Mouse (Mus musculus) retina, postnatal 1 day (tissue): ENCODE data around the gene Tmc8.
A peak's percentile ranks its signal among the peaks of the same experiment; 100 is the strongest.
"Not testable (repeated sequence)": the region's sequence is repeated elsewhere in the genome, so short reads cannot be mapped to it uniquely, and the experiment has no call there.

Source experiments
- DNase-seq: peaks from one replicate; pipeline ENCODE4 v3.0.0-alpha.2; 2012

Tmc8 gene

DNA sequence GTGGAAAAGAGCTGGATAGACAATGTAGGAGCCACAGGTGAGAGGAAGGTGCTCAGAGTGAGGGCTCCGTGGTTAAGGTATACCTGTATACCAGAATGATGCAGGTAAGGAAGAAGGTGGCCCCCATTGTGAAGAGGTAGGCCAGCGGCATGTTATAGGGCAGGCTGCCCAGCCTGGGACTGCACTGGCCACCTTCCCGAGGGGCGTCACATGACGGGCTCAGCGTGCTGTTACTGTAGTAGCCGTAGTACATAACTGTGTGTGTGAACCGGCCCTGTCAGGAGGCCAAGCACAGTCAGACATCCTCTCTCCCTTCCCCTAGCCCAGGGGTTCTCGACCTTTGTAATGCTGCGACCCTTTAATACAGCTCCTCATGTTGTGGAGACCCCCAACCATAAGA lies 7.0 kb upstream of the Tmc8 start:
- DNase-seq = no peak

DNA sequence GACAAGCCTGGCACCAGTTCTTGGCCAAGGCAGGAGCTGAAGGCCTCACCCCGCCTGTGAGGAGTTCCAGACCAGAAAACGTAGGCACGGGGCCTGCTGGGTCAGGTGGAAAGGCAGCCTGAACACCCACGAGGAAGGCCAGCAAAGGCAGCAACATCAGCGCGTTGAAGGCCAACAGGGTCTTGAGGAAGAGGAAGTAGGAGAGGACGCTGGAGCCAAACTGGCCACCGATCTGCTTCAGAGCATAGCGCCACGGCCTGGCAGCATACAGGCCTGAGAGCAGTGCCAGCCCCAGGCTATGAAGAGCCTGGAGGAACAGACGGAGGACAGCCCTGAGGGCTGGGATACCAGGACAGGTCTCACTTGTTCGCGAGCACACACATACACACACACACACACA lies 6.3 kb upstream of the Tmc8 start:
- DNase-seq = no peak

DNA sequence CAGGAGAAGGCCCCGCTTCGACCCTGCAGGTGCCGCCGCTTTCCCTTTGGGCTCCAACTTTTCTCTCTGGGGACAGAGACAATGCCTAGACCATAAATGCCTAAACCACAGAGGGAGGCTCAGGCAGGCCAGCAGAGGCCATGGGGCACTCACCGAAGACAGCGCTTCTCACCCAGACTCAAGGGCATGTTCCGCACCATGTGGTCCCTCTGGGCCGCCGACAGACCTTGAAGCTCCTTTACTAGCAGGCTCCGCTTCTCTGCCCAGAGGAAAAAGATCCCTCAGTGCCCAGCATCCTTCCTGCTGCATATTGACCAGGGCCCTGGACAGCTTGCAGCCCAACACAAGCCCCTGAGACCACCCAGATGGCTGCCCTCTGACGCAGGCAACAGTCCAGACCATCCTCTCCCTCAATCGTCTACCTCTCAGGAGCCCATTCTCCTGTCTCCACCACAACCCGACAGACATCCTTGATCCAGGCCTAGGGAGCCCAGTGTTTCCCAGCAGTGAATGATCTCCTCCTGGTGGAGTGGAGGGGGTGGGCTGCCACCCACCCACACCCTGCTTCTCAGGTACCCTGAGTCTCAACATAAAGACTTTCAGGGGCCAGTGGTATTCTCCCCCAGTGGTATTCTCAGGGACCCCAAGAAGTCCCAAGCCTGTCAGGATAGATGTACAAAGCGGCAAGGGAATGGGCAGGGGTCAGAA lies 5.6 kb upstream of the Tmc8 start:
- DNase-seq = no peak

DNA sequence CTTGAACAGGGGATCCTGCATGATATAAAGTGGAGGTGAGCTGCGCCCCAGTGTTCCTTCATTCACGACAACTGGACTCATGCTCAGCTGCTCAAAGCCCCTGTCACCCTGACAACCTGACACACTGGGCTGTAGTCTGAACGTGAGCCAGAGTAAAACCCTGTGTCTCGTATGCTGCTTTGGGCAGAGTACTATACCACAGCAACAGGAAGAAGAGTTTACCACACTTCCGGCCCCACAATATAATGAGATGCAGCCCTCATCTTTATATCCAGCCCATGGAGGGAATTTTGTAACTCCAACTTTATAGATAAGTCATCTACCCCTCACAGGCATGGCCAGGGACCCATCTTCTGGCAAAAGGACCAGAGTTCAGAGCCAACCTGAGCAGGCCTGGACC lies 4.8 kb upstream of the Tmc8 start:
- no peak for DNase-seq

DNA sequence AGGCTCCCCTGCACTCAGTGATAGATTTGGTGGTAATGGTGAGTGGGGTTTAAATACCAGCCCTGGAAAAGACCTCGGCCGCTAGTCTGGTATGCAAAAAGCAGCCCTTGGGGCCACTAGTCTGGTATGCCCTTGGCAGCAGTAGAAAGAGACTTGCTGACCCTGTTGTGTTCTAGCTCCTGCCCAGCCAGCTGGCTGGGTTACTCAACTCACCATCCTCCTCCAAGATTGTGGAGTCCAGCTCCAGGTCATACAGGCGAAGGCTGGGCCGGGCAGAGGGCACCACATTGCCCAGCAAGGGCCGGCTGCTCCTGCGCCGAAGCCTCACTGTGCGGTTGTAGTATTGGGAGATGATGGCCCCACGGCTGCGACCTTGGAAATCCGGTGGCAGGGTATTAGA lies 3.8 kb upstream of the Tmc8 start:
- DNase-seq = no peak

DNA sequence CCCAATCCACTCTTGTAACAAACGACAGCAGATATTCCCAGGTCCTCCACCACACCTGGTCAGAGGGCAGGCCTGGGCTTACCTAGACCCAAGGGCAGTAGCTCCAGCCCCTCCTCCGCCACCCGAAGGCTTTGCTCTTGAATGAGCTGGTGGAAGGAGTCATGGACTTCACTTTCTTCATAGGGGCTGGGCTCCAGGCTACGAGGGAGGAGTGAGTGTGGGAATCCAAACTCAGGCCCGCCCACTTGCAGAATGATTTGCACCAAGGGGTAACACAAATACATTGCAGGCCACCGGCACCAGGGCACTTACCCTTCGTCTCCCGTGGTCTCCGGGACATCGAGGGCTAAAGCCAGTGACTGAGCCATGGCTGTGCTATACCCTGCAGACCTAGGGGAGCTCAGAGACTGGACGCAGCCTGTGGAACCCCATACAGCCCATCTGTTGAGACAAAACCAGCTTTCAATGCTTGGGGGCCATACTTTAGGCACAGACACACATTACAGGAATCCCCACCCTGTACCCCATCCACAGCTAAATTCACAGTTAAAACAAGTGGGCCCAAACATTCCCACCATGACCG lies 2.9 kb upstream of the Tmc8 start:
- no peak for DNase-seq

DNA sequence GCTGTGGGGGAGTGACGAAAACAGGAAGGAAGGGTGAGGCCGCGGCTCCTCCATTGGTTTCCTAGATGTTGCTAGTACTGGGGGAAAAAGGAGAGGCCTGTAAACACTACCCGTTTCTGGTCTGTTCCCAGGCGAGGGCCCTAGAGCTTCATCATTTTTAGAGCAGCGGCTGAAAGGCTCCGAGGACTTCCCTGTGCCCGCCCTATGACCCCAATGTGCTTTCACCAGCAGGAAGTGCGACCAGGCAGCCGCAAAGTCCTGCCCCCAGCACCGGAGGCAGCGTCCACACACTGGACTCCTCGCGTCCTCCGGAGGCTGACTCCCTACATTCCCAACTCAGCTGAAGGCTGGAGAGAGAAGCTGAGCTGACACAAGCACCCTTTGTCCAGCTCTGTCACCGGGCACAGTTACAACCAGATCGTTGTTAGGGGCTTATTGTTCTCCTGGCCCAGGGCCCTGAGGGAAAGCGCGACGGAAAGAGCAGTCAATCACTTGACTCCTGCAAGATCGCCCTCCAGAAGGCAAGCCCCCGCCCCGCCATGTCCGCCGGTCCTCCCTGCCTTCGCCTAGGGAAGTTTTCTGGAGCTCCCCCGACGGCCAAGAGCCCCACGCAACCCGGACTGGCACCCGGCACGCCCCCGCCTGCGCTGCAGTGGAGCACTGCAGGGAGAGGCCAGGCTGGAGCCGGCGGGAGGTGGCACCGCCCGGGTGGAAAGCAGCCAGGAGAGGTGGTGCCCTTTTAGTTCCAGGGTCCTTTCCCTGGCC lies 2.3 kb upstream of the Tmc8 start:
- DNase-seq = peak; percentile 86

DNA sequence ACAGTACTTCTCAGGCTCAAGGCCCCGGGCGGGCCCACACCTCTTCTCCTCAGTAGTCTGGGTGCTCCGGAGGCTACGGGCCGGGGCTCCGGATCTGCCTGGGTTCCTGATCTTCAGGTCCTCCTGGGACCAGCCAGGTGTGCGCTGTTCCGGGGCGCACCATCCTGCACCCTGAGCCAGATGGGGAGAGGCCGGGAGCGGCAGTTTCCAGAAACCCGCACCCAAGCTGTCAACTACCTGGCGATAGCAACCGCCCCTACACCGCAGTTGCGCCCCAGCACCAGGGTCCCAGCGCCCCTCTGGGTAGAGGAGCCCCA lies 1.7 kb upstream of the Tmc8 start:
- DNase-seq = no peak

DNA sequence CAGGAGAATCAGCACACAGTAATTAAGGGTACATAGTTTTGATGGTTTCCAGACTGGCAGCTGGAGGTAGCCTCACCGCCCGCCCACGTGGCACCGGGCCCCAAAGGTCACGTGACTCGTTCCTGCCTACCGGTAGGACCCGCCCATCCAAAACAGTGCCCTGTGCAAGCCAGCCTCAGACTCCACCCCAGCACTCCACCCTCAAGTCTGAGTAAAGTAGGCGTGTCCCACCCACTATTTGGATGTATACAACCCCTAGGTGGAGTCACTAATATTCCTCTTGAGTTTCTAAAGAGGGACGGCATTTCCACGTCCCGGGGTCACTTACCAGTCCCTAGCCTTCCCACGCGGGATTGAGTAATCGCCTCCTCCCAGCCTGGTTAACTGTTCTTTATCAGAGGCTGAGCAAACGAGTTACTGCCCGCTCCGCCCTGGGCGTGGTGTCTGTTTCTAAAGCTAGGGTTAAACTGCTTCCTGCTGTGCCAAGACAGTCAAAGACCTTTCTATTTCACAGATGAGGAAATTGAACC lies 1.2 kb upstream of the Tmc8 start:
- DNase-seq = peak; percentile 71

DNA sequence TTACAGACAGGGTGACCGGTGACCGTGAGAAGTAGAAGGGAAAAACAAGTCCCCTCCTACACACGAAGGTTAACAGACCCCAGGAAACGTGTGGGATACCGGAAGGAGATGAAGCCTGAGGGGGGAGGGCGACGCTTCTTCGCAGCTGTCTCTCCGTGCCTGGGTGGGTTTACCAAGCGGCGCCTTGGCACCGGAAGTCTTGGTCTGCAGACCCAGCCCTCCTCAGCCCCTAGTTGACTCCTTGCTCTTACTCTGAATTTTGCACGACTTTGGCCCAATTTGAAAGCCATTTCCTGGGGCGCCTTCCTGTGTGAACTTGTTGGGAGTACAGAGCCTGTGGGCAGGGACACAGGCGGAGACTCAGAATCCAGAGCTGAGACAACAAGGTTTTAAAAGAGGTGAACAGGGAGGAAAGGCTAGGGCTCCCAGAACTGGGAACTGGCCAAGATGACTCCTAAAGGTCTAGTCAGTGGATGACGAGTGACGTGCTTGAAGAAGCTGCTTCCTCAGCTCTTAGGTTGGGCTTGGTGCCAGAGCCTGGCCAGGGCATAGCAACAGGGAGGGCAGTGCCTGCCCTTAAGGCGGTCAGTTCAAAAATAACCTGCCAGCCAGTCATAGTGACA lies 566 bp upstream of the Tmc8 start:
- peak; percentile 43 for DNase-seq

DNA sequence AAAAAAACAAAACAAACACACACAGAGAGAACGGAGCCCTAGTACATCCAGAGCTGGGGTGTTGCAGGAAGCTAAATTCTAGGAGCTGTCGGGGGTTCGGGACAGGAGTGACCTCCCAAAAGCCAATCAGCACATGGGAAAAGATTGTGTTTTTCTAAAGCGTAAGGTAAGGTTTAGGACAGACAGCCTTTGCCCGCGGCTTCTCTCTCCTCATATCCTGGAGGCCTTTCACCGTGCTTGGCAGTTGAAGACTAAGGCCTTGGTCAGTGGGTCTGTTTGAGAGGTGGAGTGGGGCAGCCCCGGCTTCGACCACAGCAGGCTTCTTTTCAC lies 794 bp downstream of the Tmc8 start:
- no peak for DNase-seq

DNA sequence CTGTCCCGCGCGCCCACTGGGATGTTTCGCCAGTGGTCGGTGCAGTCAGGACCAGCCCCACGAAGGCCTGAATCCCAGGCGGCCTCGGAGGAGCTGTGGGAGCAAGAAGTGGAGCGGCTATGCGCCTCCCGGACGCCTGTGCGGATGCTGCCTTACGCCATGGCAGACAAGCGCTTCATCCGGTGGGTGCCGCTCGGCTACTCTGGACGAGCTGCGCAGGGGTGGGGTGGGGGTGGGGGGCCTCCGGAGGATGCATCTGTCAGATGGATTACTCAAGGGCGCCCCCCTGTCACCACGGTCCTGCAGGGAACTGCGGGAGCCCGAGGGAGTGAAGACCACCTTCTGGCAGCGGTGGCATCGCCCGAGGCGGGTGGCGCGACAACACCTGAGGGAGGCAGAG lies 1.2 kb downstream of the Tmc8 start:
- DNase-seq = peak; percentile 86

DNA sequence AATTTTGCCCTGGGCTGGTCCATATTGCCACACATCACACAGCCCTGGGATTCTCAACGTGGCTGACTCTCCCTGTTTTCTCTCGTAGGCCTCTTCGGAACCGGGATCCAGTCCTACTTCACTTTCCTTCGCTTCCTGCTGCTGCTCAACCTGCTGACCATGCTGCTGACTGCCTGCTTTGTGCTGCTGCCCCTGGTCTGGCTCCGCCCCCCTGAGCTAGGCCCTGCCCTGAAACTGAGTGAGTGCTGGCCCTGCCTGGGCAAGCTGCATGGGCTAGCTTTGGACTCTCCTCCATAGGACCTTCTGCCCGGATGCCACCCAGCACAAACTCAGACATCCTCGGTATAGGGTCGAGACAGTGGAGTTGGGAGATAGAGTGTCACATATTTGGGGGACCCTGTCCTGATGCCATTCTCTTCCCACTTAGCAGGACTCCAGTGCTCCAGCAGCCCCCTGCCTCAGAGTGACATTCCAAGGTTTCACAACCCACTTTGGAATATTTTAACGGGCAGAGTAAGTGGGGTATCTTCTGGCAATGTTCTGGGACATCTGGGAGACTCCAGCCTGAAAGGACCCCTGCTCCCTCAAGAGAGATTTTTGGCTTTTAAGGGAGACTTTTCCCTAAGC lies 1.9 kb downstream of the Tmc8 start:
- DNase-seq = peak; percentile 41

DNA sequence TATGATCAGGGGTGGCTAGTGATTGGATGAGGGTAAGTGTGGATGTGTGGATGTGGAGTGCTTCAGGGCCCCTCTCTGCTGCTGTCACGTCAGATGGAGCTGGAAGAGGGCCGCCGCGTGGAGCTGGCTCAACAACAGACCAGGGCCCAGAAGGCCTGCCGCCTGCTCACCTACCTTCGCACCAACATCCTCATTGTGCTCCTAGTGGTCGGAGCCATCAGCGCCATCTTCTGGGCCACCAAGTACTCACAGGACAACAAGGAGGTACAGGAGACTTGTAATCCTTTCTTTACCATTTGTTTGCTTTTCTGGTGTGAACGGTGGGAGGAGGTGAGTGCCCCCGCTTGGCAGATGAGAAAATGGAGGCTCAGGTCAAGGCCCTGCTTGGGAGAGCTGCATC lies 4.4 kb downstream of the Tmc8 start:
- DNase-seq = peak; percentile 75

DNA sequence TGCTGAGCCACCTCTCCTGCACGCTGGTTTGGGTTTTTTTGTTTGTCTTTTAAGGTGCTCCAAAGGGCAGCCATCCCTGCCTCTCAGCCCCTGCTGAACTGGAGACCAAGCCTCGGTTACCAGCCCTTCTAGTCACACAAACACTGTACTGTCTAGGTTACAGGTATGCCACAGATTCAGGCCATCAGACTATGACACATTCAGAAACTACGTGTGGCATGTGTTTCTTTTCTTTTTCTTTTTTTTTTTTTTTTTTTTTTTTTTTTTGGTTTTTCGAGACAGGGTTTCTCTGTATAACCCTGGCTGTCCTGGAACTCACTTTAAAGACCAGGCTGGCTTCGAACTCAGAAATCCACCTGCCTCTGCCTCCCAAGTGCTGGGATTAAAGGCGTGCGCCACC lies 6.6 kb downstream of the Tmc8 start:
- not testable (repeated sequence) for DNase-seq

DNA sequence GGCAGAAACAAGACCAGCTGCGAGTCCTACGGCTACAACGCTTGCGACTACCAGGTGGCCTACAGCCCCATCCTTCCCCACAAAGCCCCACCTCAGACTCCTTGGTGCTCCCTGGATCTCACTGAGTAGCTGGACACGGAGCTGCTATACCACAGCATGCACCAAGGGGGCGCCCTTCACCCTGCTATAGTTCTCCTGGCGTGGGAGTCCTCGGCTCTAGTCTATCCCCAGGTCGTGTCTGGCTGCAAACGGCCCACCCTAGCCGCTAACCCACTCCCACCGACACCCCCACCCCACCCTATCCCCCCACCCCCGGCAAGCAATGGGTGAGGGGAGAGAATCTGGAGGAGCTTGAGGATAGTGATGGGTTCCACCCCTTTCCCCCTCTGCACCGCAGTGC lies 8.4 kb downstream of the Tmc8 start:
- peak; percentile 80 for DNase-seq

DNA sequence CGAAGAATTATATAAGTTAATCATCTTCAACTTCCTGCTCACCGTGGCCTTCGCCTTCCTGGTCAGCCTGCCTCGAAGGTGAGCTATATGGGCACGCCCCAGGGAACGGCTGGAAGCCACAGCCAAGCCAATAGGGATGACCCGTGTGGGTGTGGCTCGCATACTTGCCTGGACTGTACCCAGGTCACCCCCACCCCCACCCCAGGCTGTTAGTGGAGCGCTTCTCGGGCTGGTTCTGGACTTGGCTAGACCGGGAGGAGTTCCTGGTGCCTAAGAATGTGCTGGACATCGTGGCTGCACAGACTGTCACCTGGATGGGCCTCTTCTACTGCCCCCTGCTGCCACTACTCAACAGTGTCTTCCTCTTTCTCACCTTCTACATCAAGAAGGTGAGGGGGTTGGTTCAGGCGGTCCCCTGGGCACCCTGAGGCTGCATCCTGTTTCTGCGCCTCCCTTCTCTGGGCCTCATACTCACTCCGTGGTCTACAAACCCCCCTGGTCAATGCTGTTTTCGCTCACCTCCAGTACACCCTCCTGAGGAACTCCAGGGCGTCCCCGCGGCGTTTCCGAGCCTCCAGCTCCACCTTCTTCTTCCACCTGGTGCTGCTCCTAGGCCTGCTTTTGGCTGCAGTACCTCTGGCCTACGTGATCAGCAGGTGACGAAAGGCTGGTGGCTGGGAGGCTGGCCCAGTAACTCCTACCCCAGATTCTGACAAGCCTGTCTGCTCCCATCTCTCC lies 9.0 kb downstream of the Tmc8 start:
- DNase-seq = peak; percentile 19

DNA sequence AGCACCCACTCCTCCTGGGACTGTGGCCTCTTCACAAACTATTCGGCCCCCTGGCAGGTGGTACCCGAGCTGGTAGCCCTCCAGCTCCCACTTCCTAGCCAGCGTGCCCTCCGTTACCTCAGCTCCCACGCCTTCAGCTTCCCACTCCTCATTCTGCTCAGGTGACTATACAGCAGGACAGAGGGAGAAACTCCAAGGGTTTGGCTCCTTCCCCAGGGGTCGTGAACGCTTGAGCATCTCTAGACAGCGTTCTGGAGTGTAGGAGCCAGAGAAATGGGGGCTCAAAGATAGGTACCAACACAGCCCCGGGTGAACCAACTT lies 9.5 kb downstream of the Tmc8 start:
- DNase-seq = no peak

DNA sequence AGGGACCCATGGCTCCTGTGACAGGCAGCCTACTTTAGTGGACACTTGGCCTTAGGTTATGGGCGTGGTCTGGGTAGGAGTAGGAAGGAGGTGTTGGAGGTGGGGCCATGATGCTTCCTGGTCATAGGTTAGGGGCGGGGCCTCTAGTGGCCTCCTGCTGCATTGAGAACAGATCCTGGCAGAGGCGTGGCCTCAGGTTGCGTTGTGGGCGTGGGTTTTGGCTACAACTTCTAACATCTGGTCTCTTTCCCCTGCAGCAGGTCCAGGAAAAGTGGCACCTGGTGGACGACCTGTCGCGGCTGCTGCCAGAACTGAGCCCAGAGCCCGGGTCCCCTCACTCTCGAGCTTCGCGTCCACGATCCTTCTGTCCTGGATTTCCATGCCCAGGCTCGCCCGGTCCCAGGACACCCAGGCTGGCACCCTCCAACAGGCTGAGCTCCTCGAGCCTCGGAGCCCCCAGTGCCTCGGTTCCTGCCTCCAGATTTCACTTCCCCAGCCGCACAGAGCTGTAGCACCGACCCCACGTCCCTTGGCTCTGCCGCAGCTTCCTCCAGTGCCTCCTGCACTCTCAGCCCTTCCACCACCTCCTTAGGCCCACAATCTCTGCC lies 10.5 kb downstream of the Tmc8 start:
- peak; percentile 42 for DNase-seq

DNA sequence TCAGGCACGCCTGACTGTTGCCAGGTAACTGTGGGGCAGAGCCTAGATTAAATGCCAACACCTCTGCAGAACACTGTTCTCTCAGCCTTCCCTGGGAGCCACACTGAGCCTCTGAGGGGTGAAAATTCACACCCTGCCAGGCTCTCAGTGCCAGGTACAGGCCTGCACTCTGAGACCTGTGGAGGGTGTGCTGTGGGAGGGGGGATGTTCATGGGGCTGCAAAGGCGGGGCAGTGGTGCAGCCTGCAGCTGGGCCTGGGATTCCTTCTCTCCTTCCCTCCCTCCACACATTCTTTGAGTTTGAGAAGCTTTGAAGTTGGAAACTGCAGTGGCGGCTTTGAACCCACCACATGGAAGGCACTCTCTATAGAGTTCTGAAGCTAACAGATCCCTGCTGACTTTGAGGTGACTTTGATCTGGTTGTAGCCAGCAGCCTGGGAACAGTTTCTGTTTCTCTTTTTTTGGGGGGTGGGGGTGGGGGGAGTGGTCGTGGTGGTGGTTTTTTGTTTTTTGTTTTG lies 12.2 kb downstream of the Tmc8 start:
- no peak for DNase-seq

DNA sequence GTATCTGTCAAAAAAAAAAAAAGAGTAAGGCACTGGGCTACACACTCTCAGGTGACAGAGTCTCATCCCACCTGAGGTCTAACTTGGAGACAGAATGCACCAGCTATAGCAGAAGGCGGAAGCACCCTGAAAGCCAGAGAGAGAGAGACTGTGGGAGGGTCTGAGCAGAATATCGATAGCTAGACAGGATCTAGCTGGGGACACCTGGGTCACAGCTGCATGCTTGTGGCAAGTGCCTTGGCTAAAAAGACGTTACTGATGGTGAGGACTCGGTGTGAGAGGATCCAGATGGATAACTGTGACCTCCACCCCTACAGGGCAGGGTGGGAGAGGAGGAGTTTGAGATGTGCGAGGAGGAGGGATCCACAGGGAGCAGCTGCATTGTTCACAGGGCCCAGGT lies 15.1 kb downstream of the Tmc8 start:
- DNase-seq = no peak

DNA sequence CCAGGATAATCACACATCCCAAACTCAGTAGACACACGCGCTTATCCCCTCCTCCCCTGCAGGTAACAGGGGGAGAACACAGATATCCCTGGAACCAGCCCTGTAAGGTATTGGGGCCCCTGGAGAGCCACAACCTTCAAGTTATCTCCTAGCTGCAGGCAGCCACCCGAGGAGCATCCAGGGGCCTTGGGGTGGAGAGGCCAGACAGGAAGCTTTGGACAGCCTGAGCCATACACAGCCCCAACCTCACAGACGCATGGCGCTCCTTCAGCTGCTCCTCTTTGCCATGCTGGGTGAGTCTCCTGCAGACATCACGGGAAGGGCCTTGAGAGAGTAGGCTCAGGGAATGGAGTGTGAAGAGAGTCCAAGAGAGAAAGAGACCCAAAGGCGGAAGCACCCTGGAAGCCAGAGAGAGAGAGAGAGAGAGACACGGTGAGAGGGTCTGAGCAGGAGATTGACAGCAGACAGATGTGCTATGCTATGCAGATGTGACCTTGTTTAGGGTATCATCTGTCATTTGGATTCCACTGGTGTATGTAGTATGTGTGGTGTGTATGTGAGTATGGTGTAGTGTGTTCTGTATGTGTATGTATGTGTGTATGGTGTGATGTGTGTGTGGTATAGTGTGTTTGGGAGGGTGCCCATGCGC lies 15.8 kb downstream of the Tmc8 start, which contains the start of gene 6030468B19Rik:
Gene 6030468B19Rik, plus strand, starts transcription at position 150 of the 649 bp plus-strand sequence.
- no peak for DNase-seq
